Mouse (Mus musculus): ENCODE results near the gene Rgs13.

Gene Rgs13

GRCm38 (mm10) chr1:144177166-144177565 lies at the start of gene Rgs13:
Rgs13 (minus strand) TSS chr1:144177372.
- no peak for DNase-seq (ENCODE audit: low spot score in 2 of 2)

GRCm38 (mm10) chr1:144215230-144215629 lies 38.1 kb upstream of the Rgs13 start:
- DNase-seq (ENCODE audit: low spot score in 2 of 2), result no peak

DNA sequence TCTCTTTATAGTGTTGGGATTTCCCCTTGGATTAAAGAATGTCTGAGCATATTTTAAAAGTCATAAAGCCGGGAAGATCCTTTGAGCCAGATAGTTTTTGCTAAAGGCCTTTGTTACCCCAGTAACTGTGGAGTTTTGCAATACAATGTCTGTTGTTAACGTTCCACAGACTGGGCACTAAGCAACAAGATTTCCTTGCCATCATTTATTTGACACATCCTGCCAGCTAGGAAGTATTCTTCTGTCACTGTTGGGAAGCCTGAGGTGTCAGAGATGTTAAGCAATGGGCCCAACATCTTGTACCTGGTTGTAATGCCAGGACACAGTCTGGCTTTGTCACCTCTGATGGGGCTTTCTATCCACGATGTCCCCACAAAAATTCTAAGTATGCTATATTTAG lies 33.7 kb upstream of the Rgs13 start:
- DNase-seq (ENCODE audit: low spot score in 2 of 2), result no peak

DNA sequence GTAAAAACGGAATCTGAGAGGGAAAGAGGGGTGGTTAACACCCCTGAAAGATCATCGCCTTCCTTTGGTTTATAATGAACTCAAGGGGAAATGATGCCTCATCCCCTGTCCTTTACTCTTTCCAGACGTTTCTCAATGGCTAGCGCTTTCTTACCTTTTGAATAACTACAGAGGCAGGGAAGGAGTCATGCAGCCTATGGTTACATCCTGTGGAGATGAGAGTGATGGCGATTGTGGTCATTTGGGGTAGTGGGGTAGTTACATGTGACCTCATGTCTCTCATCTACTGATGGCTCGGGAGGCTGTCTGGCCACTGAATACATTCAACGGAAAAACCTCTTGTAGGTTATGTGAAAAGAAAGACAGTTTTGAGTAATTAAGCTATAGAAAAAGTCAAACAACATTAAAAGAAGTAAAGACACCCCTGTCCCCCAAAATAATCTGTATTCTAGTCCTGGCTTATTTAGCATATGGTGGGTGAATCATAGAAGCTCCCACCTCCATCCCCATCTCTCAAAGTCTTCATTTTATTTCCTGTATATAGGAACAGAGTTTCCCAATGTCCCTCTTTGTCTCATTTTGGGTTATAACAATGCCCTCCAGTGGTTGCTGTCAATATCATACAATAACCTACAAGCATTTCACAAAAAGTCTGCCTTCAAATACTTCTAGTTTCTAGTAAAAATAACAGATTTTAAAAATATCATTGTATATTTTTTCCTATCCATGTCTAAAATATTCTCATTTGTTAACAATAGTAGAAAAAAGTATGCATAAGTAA lies 29.3 kb upstream of the Rgs13 start:
- no peak for DNase-seq (ENCODE audit: low spot score in 2 of 2)

DNA sequence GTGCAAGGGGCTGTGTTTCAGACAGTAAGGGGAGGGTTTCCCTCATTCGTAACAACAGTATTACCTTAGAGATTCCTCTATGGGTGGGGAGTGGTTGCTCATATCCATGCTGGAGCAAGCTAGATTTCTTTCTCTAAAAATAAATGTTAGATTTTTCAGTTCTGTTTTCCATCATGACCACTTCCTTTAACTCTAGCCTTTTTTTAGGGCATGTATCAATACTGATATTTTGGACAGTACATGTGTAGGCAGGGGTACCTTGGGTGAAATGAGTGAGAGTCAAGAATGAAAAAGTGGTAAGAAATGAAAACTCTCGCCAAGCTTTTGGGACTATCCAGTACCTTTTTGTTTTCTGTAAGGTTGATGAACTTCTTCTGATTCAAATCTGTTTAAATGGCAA lies 27.6 kb upstream of the Rgs13 start:
- no peak for DNase-seq (ENCODE audit: low spot score in 2 of 2)

GRCm38 (mm10) chr1:144202939-144203338 lies 25.8 kb upstream of the Rgs13 start:
- DNase-seq (ENCODE audit: low spot score in 2 of 2), result no peak

- DNase-seq (ENCODE audit: low spot score in 2 of 2), result peak; percentile 46 to 48
These were observed 23.3 kb upstream of the Rgs13 start for GRCm38 (mm10) chr1:144200496-144200895.

DNA sequence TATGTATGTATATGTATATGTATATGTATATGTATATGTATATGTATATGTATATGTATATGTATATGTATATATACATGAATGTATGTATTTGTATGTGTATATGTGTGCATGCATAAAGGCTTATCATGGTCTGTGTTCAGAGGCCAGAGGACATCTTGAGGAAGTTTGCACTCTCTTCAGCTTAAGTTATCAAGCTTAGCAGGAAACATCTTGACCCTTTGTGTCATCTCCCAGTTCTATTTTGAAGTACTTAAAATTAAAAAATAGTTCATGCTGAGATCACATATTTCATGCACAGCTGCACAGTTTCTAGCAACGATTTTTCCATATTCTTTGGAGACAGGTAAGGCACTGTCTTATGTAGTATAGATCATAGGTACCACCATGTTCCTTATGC lies 22.4 kb upstream of the Rgs13 start:
- DNase-seq (ENCODE audit: low spot score in 2 of 2), result no peak

DNA sequence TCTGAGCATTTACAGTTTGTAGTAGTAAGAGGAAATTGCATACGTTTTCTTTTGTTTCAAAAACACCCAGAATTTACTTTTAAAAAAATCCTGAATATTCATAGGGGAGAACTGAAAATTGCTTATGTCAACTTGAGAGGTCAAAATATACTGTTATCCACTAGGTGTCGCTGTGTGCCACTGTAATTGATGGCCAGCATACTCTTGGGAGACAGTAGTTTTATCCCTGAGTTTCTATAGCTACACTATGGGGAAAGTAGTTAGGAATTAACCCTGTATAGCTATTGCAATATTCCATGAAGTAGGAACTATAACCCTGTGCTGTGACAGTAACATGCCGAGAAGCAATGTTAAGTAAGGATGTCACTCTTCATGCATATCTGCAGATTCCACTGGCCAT lies 20.5 kb upstream of the Rgs13 start:
- peak; percentile 4 to 36 for DNase-seq (ENCODE audit: low spot score in 2 of 2)

DNA sequence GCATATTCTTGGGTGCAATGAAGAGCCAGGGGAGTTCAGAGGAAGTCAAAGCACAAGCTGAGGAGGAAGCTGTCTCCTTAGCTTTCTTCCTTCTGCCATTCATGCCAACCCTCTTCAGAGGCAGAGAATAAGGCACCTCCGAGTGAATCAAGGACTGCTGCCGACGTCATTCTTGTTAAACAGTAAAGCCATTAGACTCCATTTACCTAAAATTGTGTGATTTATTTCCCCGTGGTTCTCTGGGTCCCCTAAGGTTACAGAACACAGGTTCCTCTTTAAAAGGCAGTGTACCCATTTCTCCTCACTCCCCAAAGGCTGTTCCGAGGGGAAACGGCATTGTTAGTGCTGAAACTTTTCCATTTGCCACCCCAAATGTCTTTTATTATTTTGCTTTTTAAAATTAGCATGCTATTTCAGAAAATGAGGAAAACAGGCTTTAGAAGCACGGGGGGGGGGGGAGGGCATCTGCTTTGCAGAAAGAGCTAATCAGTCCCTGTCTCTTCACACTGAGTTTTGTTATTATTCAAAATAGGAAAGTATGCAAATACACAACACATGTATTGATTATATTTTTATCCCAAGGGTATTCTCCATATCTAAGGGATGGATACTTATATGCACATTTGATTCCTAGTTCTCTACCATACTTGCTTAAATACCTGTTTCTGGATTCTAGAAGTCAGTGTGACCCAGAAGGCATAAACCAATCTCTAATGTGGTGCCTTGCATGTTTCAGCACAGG lies 9.7 kb upstream of the Rgs13 start:
- no peak for DNase-seq (ENCODE audit: low spot score in 2 of 2)

GRCm38 (mm10) chr1:144184955-144185715 lies 8.0 kb upstream of the Rgs13 start:
- peak; percentile 46 to 55 for DNase-seq (ENCODE audit: low spot score in 2 of 2)

GRCm38 (mm10) chr1:144183622-144184021 lies 6.5 kb upstream of the Rgs13 start:
- no peak for DNase-seq (ENCODE audit: low spot score in 2 of 2)

DNA sequence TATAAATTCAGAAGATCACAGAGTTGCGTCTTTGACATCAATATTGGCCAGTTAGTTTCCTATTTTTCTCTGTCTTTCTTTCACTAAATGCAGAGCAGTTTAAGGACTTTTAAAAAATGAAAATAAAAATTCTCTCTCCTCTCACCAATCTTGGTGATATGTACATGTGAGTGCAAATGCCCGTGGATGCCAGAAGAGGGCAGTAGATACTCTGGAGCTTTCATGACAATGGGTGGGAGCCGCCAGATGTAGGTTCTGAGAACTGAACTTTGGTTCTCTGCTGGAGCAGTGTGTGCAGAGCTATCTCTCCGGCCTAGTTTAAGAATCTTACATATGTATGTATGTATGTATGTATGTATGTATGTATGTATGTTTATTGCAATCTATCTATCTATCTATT lies 2.4 kb upstream of the Rgs13 start:
- DNase-seq (ENCODE audit: low spot score in 2 of 2), result no peak

- peak; percentile 67 to 70 for DNase-seq (ENCODE audit: low spot score in 2 of 2)
These were observed 1.2 kb upstream of the Rgs13 start for GRCm38 (mm10) chr1:144178281-144178957.

GRCm38 (mm10) chr1:144177620-144178019 lies 448 bp upstream of the Rgs13 start:
- no peak for DNase-seq (ENCODE audit: low spot score in 2 of 2)

GRCm38 (mm10) chr1:144174760-144175159 lies 2.4 kb downstream of the Rgs13 start:
- no peak for DNase-seq (ENCODE audit: low spot score in 2 of 2)

GRCm38 (mm10) chr1:144173568-144174036 lies 3.6 kb downstream of the Rgs13 start:
- DNase-seq (ENCODE audit: low spot score in 2 of 2), result peak; percentile 33 to 55

DNA sequence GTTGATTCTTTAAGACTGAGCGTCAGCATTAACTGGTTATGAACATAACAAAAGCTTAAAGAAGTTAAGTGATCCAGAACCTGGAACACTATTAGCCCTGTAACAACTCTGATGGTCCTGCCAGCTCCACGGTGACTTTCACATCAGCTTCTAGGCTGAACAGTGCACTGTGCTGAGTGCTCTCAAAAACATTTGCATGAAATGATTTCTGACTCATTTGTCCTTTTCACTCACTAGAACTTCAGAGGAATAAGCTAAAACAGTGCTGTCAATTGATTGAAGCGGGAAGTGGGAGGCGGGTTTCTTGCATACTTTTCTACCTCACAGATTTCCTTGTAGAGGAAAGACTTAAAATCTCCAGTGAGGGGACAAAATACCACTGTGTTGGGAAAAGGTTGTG lies 8.3 kb downstream of the Rgs13 start:
- DNase-seq (ENCODE audit: low spot score in 2 of 2), result no peak

- DNase-seq (ENCODE audit: low spot score in 2 of 2), result no peak
These were observed 9.4 kb downstream of the Rgs13 start for GRCm38 (mm10) chr1:144167761-144168160.

GRCm38 (mm10) chr1:144166897-144167296 lies 10.3 kb downstream of the Rgs13 start:
- DNase-seq (ENCODE audit: low spot score in 2 of 2), result no peak

- DNase-seq (ENCODE audit: low spot score in 2 of 2), result no peak
These were observed 10.9 kb downstream of the Rgs13 start for GRCm38 (mm10) chr1:144166275-144166674.

DNA sequence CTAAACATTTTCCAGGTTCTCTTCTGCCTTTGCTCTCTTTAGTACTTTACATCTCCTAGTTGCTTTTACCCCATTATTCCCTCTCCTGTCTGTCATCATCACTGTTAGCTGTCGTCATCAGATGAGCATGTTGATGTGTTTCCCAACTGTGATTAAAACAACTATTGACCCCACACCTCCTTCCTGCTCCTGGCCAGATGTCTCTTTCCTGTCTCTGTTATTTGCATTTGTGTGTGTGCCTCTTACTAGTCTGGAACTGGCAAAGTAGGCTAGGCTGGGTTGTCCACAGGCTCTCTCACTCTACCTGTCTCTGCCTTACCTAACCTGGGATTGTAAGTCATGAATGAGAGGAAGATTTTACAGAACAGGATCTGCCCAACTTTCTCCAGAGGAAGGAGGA lies 24.6 kb downstream of the Rgs13 start:
- DNase-seq (ENCODE audit: low spot score in 2 of 2), result no peak

All from spleen, postnatal 36 days (tissue).